Mouse (Mus musculus): Measurements from ENCODE around the gene Fam19a5.

The Fam19a5 gene

GRCm38 (mm10) chr15:87667416-87667815 lies 123.3 kb downstream of the Fam19a5 start:
- no peak for DNase-seq (ENCODE audit: low spot score)

- DNase-seq (ENCODE audit: low spot score): no peak
Observed at GRCm38 (mm10) chr15:87668112-87668511, 124.0 kb downstream of the Fam19a5 start.

GRCm38 (mm10) chr15:87671929-87672328 lies 127.8 kb downstream of the Fam19a5 start:
- no peak for DNase-seq (ENCODE audit: low spot score)

GRCm38 (mm10) chr15:87678711-87679110 lies 134.6 kb downstream of the Fam19a5 start:
- DNase-seq (ENCODE audit: low spot score): no peak

GRCm38 (mm10) chr15:87682410-87682809 lies 138.3 kb downstream of the Fam19a5 start:
- no peak for DNase-seq (ENCODE audit: low spot score)

GRCm38 (mm10) chr15:87686415-87687040 lies 142.4 kb downstream of the Fam19a5 start:
- DNase-seq (ENCODE audit: low spot score): no peak

GRCm38 (mm10) chr15:87691271-87691955 lies 147.3 kb downstream of the Fam19a5 start:
- no peak for DNase-seq (ENCODE audit: low spot score)

- no peak for DNase-seq (ENCODE audit: low spot score)
Observed at GRCm38 (mm10) chr15:87691958-87692357, 147.9 kb downstream of the Fam19a5 start.

GRCm38 (mm10) chr15:87692394-87692793 lies 148.3 kb downstream of the Fam19a5 start:
- DNase-seq (ENCODE audit: low spot score): no peak

GRCm38 (mm10) chr15:87692865-87693513 lies 148.9 kb downstream of the Fam19a5 start:
- DNase-seq (ENCODE audit: low spot score): no peak

- DNase-seq (ENCODE audit: low spot score): no peak
Observed at GRCm38 (mm10) chr15:87697433-87697996, 153.4 kb downstream of the Fam19a5 start.

GRCm38 (mm10) chr15:87698562-87699320 lies 154.6 kb downstream of the Fam19a5 start:
- DNase-seq (ENCODE audit: low spot score): no peak

GRCm38 (mm10) chr15:87702821-87703220 lies 158.7 kb downstream of the Fam19a5 start:
- no peak for DNase-seq (ENCODE audit: low spot score)

- no peak for DNase-seq (ENCODE audit: low spot score)
Observed at GRCm38 (mm10) chr15:87703334-87703733, 159.2 kb downstream of the Fam19a5 start.

GRCm38 (mm10) chr15:87711790-87712189 lies 167.7 kb downstream of the Fam19a5 start:
- no peak for DNase-seq (ENCODE audit: low spot score)

- no peak for DNase-seq (ENCODE audit: low spot score)
Observed at GRCm38 (mm10) chr15:87712221-87712620, 168.1 kb downstream of the Fam19a5 start.

GRCm38 (mm10) chr15:87715037-87715676 lies 171.1 kb downstream of the Fam19a5 start:
- DNase-seq (ENCODE audit: low spot score): no peak

- no peak for DNase-seq (ENCODE audit: low spot score)
Observed at GRCm38 (mm10) chr15:87717056-87717455, 173.0 kb downstream of the Fam19a5 start.

- no peak for DNase-seq (ENCODE audit: low spot score)
Observed at GRCm38 (mm10) chr15:87723455-87723986, 179.4 kb downstream of the Fam19a5 start.

GRCm38 (mm10) chr15:87726657-87727236 lies 182.6 kb downstream of the Fam19a5 start:
- no peak for DNase-seq (ENCODE audit: low spot score)

- DNase-seq (ENCODE audit: low spot score): no peak
Observed at GRCm38 (mm10) chr15:87736345-87736744, 192.2 kb downstream of the Fam19a5 start.

Measured in yolk sac, embryonic 10.5 days (tissue).